Comparison of ENCODE assay signal across 14 mouse cellular contexts in the genomic region with DNA sequence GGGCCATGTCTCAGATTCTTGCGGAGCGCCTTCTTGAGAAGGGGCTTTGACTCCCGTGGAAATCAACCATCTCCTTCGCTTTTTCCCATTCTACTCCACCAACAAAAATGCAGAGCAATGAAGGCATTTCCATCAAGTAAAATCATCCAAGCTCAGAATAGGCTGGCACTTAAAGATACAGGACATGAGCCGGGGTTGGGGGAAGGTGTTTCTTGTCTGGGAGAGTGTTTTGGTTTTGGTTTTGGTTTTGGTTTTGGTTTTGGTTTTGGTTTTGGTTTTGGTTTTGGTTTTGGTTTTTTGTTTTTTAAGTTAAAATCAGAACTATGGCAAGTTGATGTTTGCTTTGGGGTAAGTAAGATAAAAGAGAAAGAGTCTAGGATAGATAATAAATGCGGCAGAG.
"Had no signal": no experiment of that assay in that cellular context is flagged by ENCODE, and none has a peak within 500 bp of the region (broad histone marks: within the 10 kb centered on the region; RNA-seq: fewer than 3 reads in every experiment).

No protein-coding gene starts in this region.

- H3K4me3 ChIP-seq: neural tube, embryonic 15.5 days; stomach, embryonic 15.5 days had no signal

- H3K4me1 ChIP-seq: neural tube, embryonic 15.5 days; stomach, embryonic 15.5 days had no signal

- H3K27ac ChIP-seq: neural tube, embryonic 15.5 days; stomach, embryonic 15.5 days; stomach, postnatal 0 days had no signal

- H3K4me2 ChIP-seq: neural tube, embryonic 15.5 days; stomach, embryonic 15.5 days had no signal

- DNase-seq: retina, postnatal 1 day; right cerebral cortex, adult 18-20 months; right cerebral cortex, postnatal 14 days; right cerebral cortex, postnatal 25 days; right cerebral cortex, postnatal 4 days; spleen, adult 18-20 months; thymus, adult 18-20 months; thymus, adult 2 months; thymus, postnatal 14 days; thymus, postnatal 25 days; thymus, postnatal 4 days had no signal

- H3K9me3 ChIP-seq: neural tube, embryonic 15.5 days; stomach, embryonic 15.5 days had no signal

- H3K27me3 ChIP-seq: neural tube, embryonic 15.5 days; stomach, embryonic 15.5 days had no signal

- H3K36me3 ChIP-seq: neural tube, embryonic 15.5 days; stomach, embryonic 15.5 days had no signal

- H3K9ac ChIP-seq: neural tube, embryonic 15.5 days; stomach, embryonic 15.5 days had no signal
